ENCODE assay signal across 14 mouse cellular contexts in the genomic region with DNA sequence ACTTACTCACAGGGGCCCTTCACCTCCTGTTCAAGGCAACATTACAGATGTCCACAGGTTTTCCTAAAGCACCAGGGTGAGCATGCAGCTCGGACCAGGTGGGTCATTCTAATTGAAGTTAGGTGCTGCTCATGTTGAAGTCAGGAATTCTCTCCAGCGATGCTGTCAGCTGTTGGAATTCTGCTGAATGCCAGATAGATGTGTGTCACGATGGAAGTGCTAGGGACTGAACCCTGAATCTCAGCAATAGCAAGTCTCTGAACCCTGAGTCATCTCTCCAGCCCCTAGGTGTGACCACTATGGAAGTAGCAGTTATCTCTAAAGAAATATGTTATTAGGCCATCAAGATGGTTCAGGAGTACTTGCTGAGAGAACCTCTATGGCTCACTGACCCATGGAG.
"Had no signal": no experiment of that assay in that cellular context is flagged by ENCODE, and none has a peak within 500 bp of the region (broad histone marks: within the 10 kb centered on the region; RNA-seq: fewer than 3 reads in every experiment).

No protein-coding gene starts in this region.

- H3K9ac ChIP-seq: liver, embryonic 15.5 days; neural tube, embryonic 12.5 days had no signal

- H3K4me3 ChIP-seq: layer of hippocampus, adult 2 months; liver, embryonic 15.5 days; megakaryocyte, embryonic 14.5 days; midbrain, embryonic 13.5 days; neural tube, embryonic 12.5 days had no signal

- H3K9me3 ChIP-seq: liver, embryonic 15.5 days; megakaryocyte, embryonic 14.5 days; midbrain, embryonic 13.5 days; neural tube, embryonic 12.5 days had no signal

- ATAC-seq: inflammation-experienced regulatory T-cells, adult 6 months; intestine, postnatal 0 days; midbrain, embryonic 13.5 days had no signal

- H3K27me3 ChIP-seq: liver, embryonic 15.5 days; megakaryocyte, embryonic 14.5 days; midbrain, embryonic 13.5 days; neural tube, embryonic 12.5 days had no signal

- DNase-seq: kidney, adult 8-10 months; kidney, postnatal 4 days; left cerebral cortex, postnatal 4 days; thymus, adult 2 months; thymus, postnatal 25 days had no signal

- H3K27ac ChIP-seq: layer of hippocampus, adult 2 months; liver, embryonic 15.5 days; macrophage; neural tube, embryonic 12.5 days had no signal

- H3K4me2 ChIP-seq: liver, embryonic 11.5 days; liver, embryonic 15.5 days; midbrain, embryonic 13.5 days; neural tube, embryonic 12.5 days had no signal
